Mouse (Mus musculus): ENCODE results near the gene Stox2. TPM values are rescaled to one million over a fixed set of nuclear protein-coding genes. Genes with fewer than 3 reads are reported as not detected.
"Not testable (repeated sequence)": the region's sequence is repeated elsewhere in the genome, so short reads cannot be mapped to it uniquely, and the experiment has no call there.

The Stox2 gene
- total and polyA plus RNA-seq, 3 experiments: under 0.01 TPM; not detected in 2

DNA sequence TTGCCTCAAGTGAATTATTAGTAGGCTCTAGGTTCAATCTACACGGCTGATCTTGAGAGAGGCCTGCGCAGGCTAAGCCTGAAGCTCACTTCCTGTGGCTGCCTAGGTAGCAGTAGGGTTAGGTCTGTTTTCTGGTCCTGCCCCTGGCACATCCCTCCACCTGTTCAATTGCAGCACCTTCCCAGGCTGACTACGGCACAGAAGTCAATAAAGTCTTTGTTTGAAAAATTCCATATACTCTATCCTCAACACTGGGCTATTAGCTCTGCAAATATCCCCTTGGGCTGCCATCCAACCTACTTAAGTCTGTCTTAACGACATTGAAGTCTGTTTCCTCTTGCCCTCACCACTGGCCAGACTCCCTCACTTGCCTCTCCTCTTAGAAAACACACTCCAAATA lies 10.8 kb downstream of the Stox2 start:
- Histone ChIP-seq H3K4me3 (ENCODE audit: control insufficient read depth in 1 of 2, insufficient read depth in 1 of 2, low read depth in 2 of 2, low read length in 2 of 2) (no peak overlapping the region), H3K27ac (ENCODE audit: control insufficient read depth, low read depth, low read length) (no peak overlapping the region), H3K4me1 (ENCODE audit: control insufficient read depth in 1 of 2, insufficient read depth in 2 of 2, low read length in 2 of 2) (no peaks in the 10 kb centered on the region), H3K36me3 (ENCODE audit: control insufficient read depth in 1 of 2, insufficient read depth in 2 of 2, low read length in 2 of 2) (no peaks in the 10 kb centered on the region), H3K79me2 (ENCODE audit: control insufficient read depth, insufficient read depth, low read length, poor library complexity) (no peaks in the 10 kb centered on the region), H3K9me3 (replicated peaks; ENCODE audit: insufficient read depth, low read length) (no peaks in the 10 kb centered on the region), H3K9ac (ENCODE audit: control insufficient read depth, low read depth, low read length, poor library complexity, severe bottlenecking) (no peak overlapping the region), H3K27me3 (ENCODE audit: control insufficient read depth in 1 of 2, insufficient read depth in 2 of 2, low read length in 2 of 2) (no peaks in the 10 kb centered on the region)
- no peak for TF ChIP-seq MEF2A (IDR thresholded peaks at IDR 0.05; ENCODE audit: extremely low read depth, insufficient replicate concordance, low read depth, low read length, poor library complexity, severe bottlenecking)
- TF ChIP-seq MAFK (IDR thresholded peaks at IDR 0.05; ENCODE audit: borderline replicate concordance, low read depth, low read length): no peak
- no peak for TF ChIP-seq CHD1 (IDR thresholded peaks at IDR 0.05; ENCODE audit: low read depth, low read length)
- no peak for TF ChIP-seq KAT2A (conservative IDR thresholded peaks at IDR 0.05; ENCODE audit: low read depth, low read length)
- no peak for DNase-seq (ENCODE audit: low read depth, low spot score)

DNA sequence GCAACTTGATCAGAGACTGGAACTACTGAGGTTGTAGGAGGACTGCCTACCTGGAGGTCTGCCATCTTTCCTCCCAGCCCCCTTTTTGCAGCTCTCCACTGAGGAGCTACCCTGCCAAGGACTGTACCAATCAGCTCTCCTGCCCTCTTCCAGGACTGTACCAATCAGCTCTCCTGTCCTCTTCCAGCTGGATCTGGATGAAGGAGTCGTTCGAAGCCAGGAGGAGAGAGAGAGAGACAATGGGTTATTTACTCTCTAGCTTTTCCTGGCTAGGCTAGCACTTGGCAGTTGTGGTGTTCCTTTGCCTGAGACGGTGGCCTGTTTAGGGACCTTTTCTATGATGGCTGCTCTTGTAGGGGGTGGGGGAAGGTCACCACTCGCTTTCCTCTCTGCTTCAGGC lies 14.9 kb downstream of the Stox2 start:
- Histone ChIP-seq H3K9ac (ENCODE audit: control insufficient read depth, low read depth, low read length, poor library complexity, severe bottlenecking) (no peak overlapping the region), H3K27me3 (ENCODE audit: control insufficient read depth in 1 of 2, insufficient read depth in 2 of 2, low read length in 2 of 2) (no peaks in the 10 kb centered on the region), H3K4me1 (ENCODE audit: control insufficient read depth in 1 of 2, insufficient read depth in 2 of 2, low read length in 2 of 2) (no peaks in the 10 kb centered on the region), H3K36me3 (ENCODE audit: control insufficient read depth in 1 of 2, insufficient read depth in 2 of 2, low read length in 2 of 2) (no peaks in the 10 kb centered on the region), H3K4me3 (ENCODE audit: control insufficient read depth in 1 of 2, insufficient read depth in 1 of 2, low read depth in 2 of 2, low read length in 2 of 2) (no peak overlapping the region), H3K27ac (ENCODE audit: control insufficient read depth, low read depth, low read length) (no peak overlapping the region), H3K9me3 (replicated peaks; ENCODE audit: insufficient read depth, low read length) (no peaks in the 10 kb centered on the region), H3K79me2 (ENCODE audit: control insufficient read depth, insufficient read depth, low read length, poor library complexity) (no peaks in the 10 kb centered on the region)
- no peak for TF ChIP-seq MXI1 (IDR thresholded peaks at IDR 0.05; ENCODE audit: low read depth, low read length)
- no peak for TF ChIP-seq MYC (IDR thresholded peaks at IDR 0.05; ENCODE audit: low read depth, low read length)
- TF ChIP-seq POLR2A (IDR thresholded peaks at IDR 0.05; ENCODE audit: control insufficient read depth in 1 of 2, insufficient read depth in 1 of 2, low read depth in 1 of 2, low read length in 2 of 2, poor library complexity in 1 of 2): no peak
- no peak for TF ChIP-seq BHLHE40 (IDR thresholded peaks at IDR 0.05; ENCODE audit: borderline replicate concordance, low read depth, low read length)
- TF ChIP-seq E2F4 (IDR thresholded peaks at IDR 0.05; ENCODE audit: borderline replicate concordance, low read depth, low read length): no peak
- no peak for TF ChIP-seq USF2 (IDR thresholded peaks at IDR 0.05; ENCODE audit: borderline replicate concordance in 1 of 2, insufficient read depth in 1 of 2, low read depth in 1 of 2, low read length in 2 of 2)
- TF ChIP-seq ZKSCAN1 (IDR thresholded peaks at IDR 0.05; ENCODE audit: low read depth, low read length): no peak
- no peak for TF ChIP-seq CHD2 (IDR thresholded peaks at IDR 0.05; ENCODE audit: low read length)
- no peak for DNase-seq (ENCODE audit: low read depth, low spot score)

DNA sequence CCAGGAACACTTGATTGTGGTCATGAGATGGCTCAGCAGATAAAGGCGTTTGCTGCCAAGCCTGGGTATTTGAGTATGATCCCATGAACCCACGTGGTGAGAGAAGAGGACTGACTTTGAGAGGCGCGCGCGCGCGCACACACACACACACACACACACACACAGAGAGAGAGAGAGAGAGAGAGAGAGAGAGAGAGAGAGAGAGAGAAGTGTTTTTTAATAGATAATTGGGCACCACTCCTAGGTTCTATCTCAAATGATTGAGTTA lies 32.0 kb downstream of the Stox2 start:
- H3K9ac ChIP-seq (ENCODE audit: control insufficient read depth, low read depth, low read length, poor library complexity, severe bottlenecking); H3K9me3 ChIP-seq (replicated peaks; ENCODE audit: insufficient read depth, low read length); H3K79me2 ChIP-seq (ENCODE audit: control insufficient read depth, insufficient read depth, low read length, poor library complexity); H3K27ac ChIP-seq (ENCODE audit: control insufficient read depth, low read depth, low read length); H3K4me1 ChIP-seq (ENCODE audit: control insufficient read depth in 1 of 2, insufficient read depth in 2 of 2, low read length in 2 of 2); DNase-seq (ENCODE audit: low read depth, low spot score); H3K36me3 ChIP-seq (ENCODE audit: control insufficient read depth in 1 of 2, insufficient read depth in 2 of 2, low read length in 2 of 2); H3K27me3 ChIP-seq (ENCODE audit: control insufficient read depth in 1 of 2, insufficient read depth in 2 of 2, low read length in 2 of 2); H3K4me3 ChIP-seq (ENCODE audit: control insufficient read depth in 1 of 2, insufficient read depth in 1 of 2, low read depth in 2 of 2, low read length in 2 of 2): not testable (repeated sequence)

All from MEL (cell line).